Mouse (Mus musculus): ENCODE data around the gene Btbd35f11. TPM values are rescaled to one million over a fixed set of nuclear protein-coding genes. Genes with fewer than 3 reads are reported as not detected.
"Not testable (repeated sequence)": the region's sequence is repeated elsewhere in the genome, so short reads cannot be mapped to it uniquely, and the experiment has no call there.

Btbd35f11 gene
- not detected in 2 replicates for polyA plus RNA-seq (2014; fragmentation: Nextera tagmentation; extraction: Ambion mirVana)

DNA sequence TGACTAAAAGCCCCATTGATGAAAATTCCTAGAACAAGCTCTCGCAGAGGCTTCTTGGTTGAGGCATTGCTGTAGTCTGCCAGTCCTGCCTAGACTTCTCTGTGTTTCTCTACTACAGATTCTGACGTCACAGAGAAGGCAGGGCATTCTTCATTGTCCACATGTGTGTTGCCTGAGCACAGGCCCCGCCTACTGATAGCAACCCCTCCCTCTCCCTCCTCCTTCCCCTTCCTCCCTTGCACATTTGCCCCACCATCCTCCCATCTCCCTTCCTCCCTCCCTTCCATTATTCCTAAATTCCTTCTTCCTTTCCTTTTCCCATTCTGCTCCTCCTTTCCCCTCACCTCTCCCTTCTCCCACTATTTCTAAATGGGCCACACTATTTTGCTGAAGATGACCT, at the start of gene Btbd35f11:
Gene Btbd35f11 (minus strand): TSS at position 101 of the 400 bp plus-strand sequence.
- WGBS = 33% methylated on average over 1 of the region's 3 CpGs
- H3K4me3 ChIP-seq (ENCODE audit: low read depth, low read length); DNase-seq (ENCODE audit: low spot score); H3K36me3 ChIP-seq (replicated peaks; ENCODE audit: control insufficient read depth, insufficient read depth, low read depth, low read length); H3K4me2 ChIP-seq (ENCODE audit: low read depth, low read length); H3K4me1 ChIP-seq (ENCODE audit: control insufficient read depth, insufficient read depth, low read length); H3K9ac ChIP-seq (replicated peaks; ENCODE audit: low read length); H3K27ac ChIP-seq (replicated peaks; ENCODE audit: low read depth, low read length); ATAC-seq (replicated peaks; ENCODE audit: insufficient number of reproducible peaks, low FRiP score, low TSS enrichment, low read depth); H3K27me3 ChIP-seq (ENCODE audit: control insufficient read depth, insufficient read depth, low read length); H3K9me3 ChIP-seq (replicated peaks; ENCODE audit: control insufficient read depth, low read length): not testable (repeated sequence)

DNA sequence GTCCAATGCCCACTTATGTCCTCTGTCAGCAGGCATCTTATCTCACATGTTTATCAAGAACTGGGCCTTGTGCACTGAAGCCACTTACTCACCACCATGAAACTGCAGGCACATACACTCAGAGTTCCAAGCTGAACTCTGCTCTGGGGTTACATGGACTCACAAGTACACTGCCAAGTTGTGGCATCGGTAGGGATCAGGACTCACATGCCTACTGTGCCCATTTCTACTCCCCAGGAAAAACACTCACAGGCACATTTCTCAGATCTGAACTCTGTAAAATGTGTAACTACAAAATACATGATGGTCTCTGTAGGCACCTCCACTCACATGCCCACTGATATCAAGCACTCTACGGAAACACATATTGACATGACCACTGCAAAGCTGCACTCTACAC, 33.5 kb downstream of the Btbd35f11 start:
- not testable (repeated sequence) for H3K4me2 ChIP-seq (ENCODE audit: low read depth, low read length); H3K4me3 ChIP-seq (ENCODE audit: low read depth, low read length); DNase-seq (ENCODE audit: low spot score); H3K36me3 ChIP-seq (replicated peaks; ENCODE audit: control insufficient read depth, insufficient read depth, low read depth, low read length); ATAC-seq (replicated peaks; ENCODE audit: insufficient number of reproducible peaks, low FRiP score, low TSS enrichment, low read depth); H3K27me3 ChIP-seq (ENCODE audit: control insufficient read depth, insufficient read depth, low read length); H3K27ac ChIP-seq (replicated peaks; ENCODE audit: low read depth, low read length); H3K9me3 ChIP-seq (replicated peaks; ENCODE audit: control insufficient read depth, low read length); H3K9ac ChIP-seq (replicated peaks; ENCODE audit: low read length); H3K4me1 ChIP-seq (ENCODE audit: control insufficient read depth, insufficient read depth, low read length)
- WGBS = 90% methylated on average over 1 of the region's 2 CpGs

Other genes starting within 250 kb of the Btbd35f11 start
- gene Btbd35f24, start 247.9 kb downstream of the Btbd35f11 start, polyA plus RNA-seq (2014; fragmentation: Nextera tagmentation; extraction: Ambion mirVana) = not detected in 2 replicates

All from embryonic facial prominence, embryonic 11.5 days (tissue).